Mouse (Mus musculus) MEL (cell line): ENCODE results near the gene Zkscan5.

Experiments used
- GATA1 ChIP-seq: IDR thresholded peaks from 2 replicates; pipeline ENCODE4 v1.6.1; 2011; ENCODE audit warnings: low read depth, low read length, improper control_type of control experiment
- MXI1 ChIP-seq: IDR thresholded peaks from 2 replicates; pipeline ENCODE4 v1.6.1; 2011; ENCODE audit warnings: mild to moderate bottlenecking, low read depth, low read length, improper control_type of control experiment
- MYC ChIP-seq: IDR thresholded peaks from 2 replicates; pipeline ENCODE4 v1.6.1; 2011; ENCODE audit warnings: low read depth, mild to moderate bottlenecking, low read length, improper control_type of control experiment, moderate library complexity
- NELFE ChIP-seq: IDR thresholded peaks from 2 replicates; pipeline ENCODE4 v1.6.1; 2011; ENCODE audit warnings: low read depth, low read length, improper control_type of control experiment
- POLR2A ChIP-seq, 2 experiments: IDR thresholded peaks; 2 replicates each; pipeline ENCODE4 v1.6.1; 2011 to 2012; ENCODE audit warnings: low read length in 2 of 2, mild to moderate bottlenecking in 2 of 2, control low read depth in 1 of 2, improper control_type of control experiment in 1 of 2, low read depth in 1 of 2, moderate library complexity in 1 of 2; ENCODE audit not compliant: control insufficient read depth in 1 of 2, insufficient read depth in 1 of 2, poor library complexity in 1 of 2
- RAD21 ChIP-seq: IDR thresholded peaks from 2 replicates; pipeline ENCODE4 v1.6.1; 2011; ENCODE audit warnings: mild to moderate bottlenecking, low read depth, low read length, improper control_type of control experiment

DNA sequence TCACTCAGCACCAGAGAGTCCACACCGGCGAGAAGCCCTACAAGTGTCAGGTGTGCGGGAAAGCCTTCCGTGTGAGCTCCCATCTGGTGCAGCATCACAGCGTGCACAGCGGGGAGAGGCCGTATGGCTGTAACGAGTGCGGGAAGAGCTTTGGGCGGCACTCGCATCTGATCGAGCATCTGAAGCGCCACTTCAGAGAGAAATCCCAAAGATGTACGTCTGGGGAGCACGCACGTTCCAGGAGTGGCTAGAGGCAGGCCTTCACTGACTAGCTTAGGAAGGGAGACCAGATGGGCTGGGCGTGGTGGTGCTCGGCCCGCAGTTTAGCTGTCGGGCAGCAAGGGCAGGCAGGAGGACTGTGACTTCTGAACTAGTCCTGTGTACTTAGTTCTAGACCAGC lies 14.3 kb downstream of the Zkscan5 start:
- TF ChIP-seq POLR2A (IDR thresholded peaks at IDR 0.05; ENCODE audit: control insufficient read depth in 1 of 2, insufficient read depth in 1 of 2, low read depth in 1 of 2, low read length in 2 of 2, poor library complexity in 1 of 2) = no peak
- no peak for TF ChIP-seq MYC
- TF ChIP-seq NELFE = no peak
- no peak for TF ChIP-seq MXI1
- no peak for TF ChIP-seq RAD21
- no peak for TF ChIP-seq GATA1
